Mouse (Mus musculus) lung, postnatal 36 days (tissue): ENCODE measurements at regions not wholly inside any gene's neighbourhood (a gene's known extent, or its start where the extent isn't known, plus 50 kb on each side); places are given as distances from the start of the nearest gene placed in this dataset.

Source experiments
- DNase-seq: peaks from one replicate; pipeline ENCODE4 v3.0.0; 2022; ENCODE audit warnings: mixed read lengths

DNA sequence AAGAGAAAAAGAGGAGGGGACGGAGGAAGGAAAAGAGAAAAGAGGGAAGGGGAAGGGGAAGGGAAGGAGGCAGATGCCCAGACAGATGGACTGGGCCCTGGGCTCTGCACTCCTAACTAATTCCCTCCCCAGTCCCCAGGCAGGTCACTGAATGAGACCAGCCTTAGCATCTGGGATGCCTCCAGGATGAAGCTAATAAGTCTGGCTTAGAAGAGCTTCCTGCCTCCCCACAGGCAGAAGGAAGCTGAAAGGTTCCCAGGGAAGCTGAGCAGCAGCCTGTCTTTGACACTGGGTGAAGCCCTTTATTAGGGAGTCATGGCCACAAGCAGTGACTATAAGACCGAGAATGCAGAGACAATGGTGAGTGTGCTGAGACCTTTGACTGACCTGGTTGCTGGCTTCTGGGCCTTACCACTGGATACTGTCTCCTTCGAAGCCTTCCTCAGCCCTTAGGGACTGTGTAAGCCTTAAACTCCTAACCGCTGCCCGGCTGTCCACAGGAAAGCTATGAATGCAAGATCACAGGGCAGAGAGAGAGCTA, 76.7 kb upstream of the Bod1 start:
- DNase-seq, result no peak

DNA sequence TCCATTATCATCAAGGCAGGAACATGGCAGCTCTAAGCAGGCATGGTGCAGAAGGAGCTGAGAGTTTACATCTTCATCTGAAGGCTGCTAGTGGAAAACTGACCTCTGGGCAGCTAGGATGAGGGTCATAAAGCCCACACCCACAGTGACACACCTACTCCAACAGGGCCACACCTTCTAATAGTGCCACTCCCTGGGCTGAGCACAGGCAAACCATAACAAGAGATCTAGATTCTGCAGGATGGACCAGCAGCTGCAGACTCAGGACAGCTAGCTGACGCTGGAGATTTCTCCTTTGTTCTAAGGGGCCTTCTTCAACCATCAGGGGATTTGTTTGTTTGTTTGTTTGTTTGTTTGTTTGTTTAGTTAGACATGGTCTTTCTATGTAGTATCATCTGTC, 79.6 kb upstream of the Bod1 start:
- DNase-seq, result no peak

DNA sequence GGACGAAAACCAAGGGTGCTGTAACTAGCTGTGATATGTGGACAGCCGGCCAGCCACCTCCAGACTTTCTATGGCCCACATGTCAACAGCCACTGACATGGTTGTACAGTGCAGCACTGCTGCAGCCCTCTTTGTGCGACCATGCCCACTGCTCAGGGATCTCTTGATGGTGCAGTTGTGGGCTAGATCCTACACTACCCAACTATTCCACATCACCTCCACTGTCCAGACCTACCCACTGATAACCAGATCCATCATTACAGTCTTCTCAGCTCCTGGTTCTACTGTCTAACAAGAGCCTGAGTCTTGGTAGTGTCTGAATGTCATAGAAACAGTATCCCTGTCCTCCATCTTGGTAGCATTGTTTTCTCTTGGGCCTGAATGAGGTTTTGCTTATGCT, 81.5 kb upstream of the Bod1 start:
- DNase-seq, result no peak

DNA sequence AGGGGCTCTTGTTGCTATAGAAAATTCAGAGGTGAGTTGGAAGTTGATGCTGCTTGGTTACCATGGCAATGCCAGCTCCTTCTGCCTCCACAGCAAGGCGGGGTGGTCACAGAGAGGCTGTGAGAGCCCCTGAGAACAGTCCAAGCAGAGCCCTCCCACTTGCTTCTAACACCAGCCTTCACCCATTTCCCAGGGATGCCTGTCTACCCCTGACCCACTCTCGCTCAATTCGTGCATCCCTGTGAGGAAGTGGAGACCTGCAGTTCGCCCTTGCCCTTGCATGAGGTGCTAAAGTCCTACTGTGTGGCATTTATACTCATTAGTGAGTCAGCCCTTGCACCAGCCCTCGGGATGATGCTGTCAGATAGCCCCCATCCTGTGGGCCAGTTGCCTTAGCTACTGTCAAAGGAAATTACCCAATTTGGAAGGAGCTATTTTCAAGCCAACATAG, 82.1 kb upstream of the Bod1 start:
- no peak for DNase-seq

- no peak for DNase-seq
Measured at GRCm38 (mm10) chr11:31754416-31754815, 82.7 kb upstream of the Bod1 start.

- no peak for DNase-seq
Measured at GRCm38 (mm10) chr11:31755858-31756257, 84.2 kb upstream of the Bod1 start.

DNA sequence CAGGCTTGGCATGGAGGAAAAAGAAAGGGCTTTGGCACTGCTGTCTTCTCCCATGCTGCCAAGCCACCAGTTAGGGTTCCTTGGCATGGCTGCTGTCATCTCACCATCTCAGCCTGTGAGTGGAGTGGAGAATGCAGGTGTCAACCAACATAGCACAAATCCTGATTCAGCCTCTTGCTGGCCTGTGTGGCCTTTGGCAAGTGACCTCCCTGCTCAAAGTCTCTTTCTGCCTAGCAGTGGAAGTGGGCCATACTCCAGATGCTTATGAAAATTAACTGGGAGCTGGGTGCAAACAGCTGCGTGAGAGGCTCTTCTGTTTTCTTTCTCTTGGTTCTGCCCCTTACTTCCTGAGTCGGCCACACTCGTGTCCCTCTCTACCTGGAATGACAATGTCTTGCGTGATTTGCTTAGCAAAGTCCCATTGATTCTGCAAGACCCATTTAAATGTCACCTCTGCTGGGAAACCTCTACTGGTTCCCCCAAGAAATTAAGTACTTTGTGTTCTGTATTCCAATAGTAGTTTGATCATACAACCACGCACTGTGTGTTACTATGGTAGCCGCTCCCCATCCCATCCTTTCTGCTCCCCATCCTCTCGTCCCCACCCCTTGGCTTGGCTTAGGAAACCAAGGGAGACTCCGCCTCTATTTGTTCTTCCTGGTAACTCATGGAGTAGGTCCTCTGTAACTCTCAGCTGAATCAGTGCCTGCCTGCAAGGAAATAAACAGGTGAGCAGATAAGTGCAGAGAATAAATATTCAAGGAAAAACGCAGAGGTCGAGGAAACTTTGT, 84.9 kb upstream of the Bod1 start:
- DNase-seq, result peak; percentile 45

- peak; percentile 44 for DNase-seq
Measured at GRCm38 (mm10) chr11:31759868-31760765, 88.4 kb upstream of the Bod1 start.

DNA sequence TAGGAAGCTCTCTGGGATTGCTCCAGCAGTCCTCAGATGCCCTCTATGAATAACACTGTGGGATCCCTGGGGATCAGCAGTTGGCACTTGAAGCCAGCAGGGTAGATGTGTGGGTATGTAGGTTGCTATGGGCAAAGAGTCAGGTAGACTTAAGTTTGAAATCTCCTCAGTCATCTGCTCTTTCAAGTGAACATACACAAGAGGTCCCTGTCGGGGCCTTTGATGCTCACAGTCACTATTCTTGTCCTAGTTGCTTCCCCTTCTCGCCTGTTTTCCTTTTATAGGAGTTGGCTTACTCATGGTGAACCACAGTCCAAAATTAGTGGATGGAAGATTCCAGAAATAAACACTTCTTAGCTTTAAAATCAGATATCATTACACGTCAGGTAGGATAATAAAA, 92.2 kb upstream of the Bod1 start:
- no peak for DNase-seq

- no peak for DNase-seq
Measured at GRCm38 (mm10) chr11:31766296-31766695, 94.6 kb upstream of the Bod1 start.

GRCm38 (mm10) chr11:31767727-31768495, 96.2 kb upstream of the Bod1 start:
- DNase-seq, result no peak

- DNase-seq, result peak; percentile 83
Measured at GRCm38 (mm10) chr11:31769804-31770654, 98.3 kb upstream of the Bod1 start.

- DNase-seq, result no peak
Measured at GRCm38 (mm10) chr11:31770881-31771280, 99.2 kb upstream of the Bod1 start.

DNA sequence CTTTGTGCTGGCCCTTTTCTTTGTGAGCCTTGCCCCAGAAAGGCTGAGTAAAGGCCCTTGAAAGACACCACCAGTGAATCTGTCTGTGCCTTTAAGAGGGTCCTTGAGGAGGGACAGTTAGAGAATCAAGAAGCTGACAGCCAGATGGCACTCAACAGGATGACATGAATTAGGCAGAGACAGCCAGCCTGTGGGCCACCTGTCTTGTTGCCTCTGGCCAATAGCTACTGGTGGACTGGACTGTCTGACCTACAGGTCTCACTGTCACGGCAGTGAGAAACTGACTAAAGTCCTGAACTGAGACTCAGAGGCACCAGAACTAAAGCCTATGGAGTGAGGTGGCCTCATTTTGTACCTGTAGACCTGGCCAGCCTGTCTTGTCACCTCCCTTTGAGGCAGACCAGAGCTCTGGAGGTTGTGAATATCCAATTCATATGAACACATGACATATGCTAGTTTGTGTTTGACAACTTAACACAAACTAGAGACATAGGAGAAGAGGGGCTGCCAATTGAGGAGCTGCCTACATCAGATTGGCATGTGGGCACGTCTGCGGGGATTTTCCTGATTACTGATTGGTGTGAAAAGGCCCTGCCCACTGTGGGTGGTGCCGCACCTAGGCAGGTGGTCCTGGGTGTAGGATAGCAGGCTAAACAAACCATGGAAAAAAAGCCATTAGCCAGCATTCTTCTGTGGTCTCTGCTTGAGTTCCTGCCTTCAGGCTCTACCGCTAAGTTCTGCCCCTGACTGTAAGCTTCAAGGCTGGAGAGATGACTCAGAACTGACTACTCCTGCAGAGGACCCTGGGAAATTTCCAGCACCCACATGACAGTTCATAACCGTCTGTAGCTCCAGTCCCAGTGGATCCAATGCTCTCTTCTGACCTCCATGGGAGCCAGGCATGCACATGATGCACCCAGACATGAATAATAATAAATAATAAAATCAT, 100.1 kb upstream of the Bod1 start:
- no peak for DNase-seq

GRCm38 (mm10) chr11:31777531-31777930, 94.5 kb upstream of the Cpeb4 start:
- DNase-seq, result no peak

DNA sequence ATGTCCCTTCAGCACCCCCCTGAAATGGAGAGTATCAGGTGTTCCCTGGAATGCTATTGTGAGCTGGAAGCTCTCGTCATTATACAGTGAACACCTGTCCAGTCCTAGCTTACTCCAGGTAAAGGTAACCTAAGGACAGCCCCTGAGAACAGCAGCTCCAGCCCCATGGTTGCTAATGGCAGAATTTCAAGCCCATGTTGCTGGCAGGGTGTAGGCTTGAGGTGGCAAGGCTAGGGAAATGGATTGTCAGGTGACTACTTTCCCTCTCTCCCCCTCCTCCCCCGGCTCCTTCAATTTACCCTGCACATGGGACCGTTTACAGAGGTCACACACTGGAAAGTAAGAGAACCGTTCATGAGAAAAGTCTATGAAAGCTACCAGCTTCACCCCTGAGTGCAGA, 93.2 kb upstream of the Cpeb4 start:
- DNase-seq, result no peak

DNA sequence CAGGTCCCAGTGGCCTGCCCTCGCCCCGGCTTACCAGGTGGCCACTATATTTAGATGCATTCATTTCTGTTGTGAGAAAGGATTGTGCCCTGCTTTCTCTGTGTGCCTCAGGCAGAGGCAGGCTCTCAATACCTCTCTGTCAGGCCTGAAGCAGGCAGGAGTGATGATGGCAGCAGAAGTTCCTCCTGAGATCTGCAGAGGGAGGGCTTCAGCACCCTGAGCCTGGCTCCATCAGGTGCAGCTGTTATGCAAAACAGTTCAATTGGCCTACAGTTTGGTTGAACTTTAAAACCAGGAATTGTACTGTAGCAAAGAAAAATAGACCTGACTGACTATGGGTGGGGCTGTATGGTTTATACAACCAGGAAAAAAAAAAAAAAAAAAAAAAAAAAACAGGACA, 92.7 kb upstream of the Cpeb4 start:
- no peak for DNase-seq

GRCm38 (mm10) chr11:31780969-31781368, 91.0 kb upstream of the Cpeb4 start:
- no peak for DNase-seq

GRCm38 (mm10) chr11:31781605-31782004, 90.4 kb upstream of the Cpeb4 start:
- DNase-seq, result peak; percentile 57

- DNase-seq, result no peak
Measured at GRCm38 (mm10) chr11:31783506-31784063, 88.4 kb upstream of the Cpeb4 start.
